Mouse (Mus musculus): ENCODE measurements at regions not wholly inside any gene's neighbourhood (a gene's known extent, or its start where the extent isn't known, plus 50 kb on each side); places are given as distances from the start of the nearest gene placed in this dataset.

GRCm38 (mm10) chr5:52309317-52310060 is 54.1 kb upstream of the Sod3 start:
- no peak for DNase-seq (ENCODE audit: low spot score)

DNA sequence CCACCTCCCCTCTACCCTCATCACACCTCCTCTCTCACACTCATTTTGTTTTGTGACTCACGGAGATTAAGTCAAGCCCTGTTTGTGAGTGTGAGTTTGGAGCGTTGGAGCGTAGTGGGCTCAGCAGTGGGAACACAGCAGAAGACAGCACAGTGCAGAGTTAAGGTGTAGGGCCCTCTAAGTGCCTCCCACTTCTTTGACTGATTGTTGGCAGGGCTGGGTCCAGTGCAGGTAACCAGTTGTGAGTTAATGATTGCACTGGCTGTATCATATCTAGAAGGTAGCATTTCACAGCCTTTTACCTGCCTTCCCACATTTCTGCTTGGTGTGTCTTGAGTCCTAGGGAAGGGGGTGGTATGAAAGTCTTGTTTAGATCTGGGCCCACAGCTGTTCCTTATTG is 67.3 kb upstream of the Sod3 start:
- H3K36me3 ChIP-seq (replicated peaks; ENCODE audit: control insufficient read depth, insufficient read depth, low read depth, low read length): no peaks in the 10 kb centered on the region
- ATAC-seq (replicated peaks; ENCODE audit: insufficient number of reproducible peaks, low FRiP score, low TSS enrichment, low read depth) (no peak; the same call in 1 of the 2 replicates), DNase-seq (ENCODE audit: low spot score) (no peak)
- no peaks in the 10 kb centered on the region for H3K27me3 ChIP-seq (ENCODE audit: control insufficient read depth, insufficient read depth, low read length)
- WGBS: 86% methylated on average over 3 of the region's 3 CpGs
- no peak overlapping the region for H3K4me3 ChIP-seq (ENCODE audit: low read depth, low read length)
- no peak overlapping the region for H3K27ac ChIP-seq (replicated peaks; ENCODE audit: low read depth, low read length)
- H3K9me3 ChIP-seq (replicated peaks; ENCODE audit: control insufficient read depth, low read length): no peaks in the 10 kb centered on the region
- no peak overlapping the region for H3K4me2 ChIP-seq (ENCODE audit: low read depth, low read length)
- no peaks in the 10 kb centered on the region for H3K4me1 ChIP-seq (ENCODE audit: control insufficient read depth, insufficient read depth, low read length)
- no peak overlapping the region for H3K9ac ChIP-seq (replicated peaks; ENCODE audit: low read length)

More at GRCm38 (mm10) chr5:52309317-52310060, 54.1 kb upstream of the Sod3 start:
- Histone ChIP-seq H3K4me1 (ENCODE audit: control insufficient read depth, insufficient read depth, low read length) (no peaks in the 10 kb centered on the region), H3K9me3 (replicated peaks; ENCODE audit: control insufficient read depth, low read length) (no peaks in the 10 kb centered on the region), H3K27me3 (ENCODE audit: control insufficient read depth, insufficient read depth, low read length) (no peaks in the 10 kb centered on the region), H3K27ac (replicated peaks; ENCODE audit: low read depth, low read length) (no peak overlapping the region), H3K9ac (replicated peaks; ENCODE audit: low read length) (no peak overlapping the region), H3K36me3 (replicated peaks; ENCODE audit: control insufficient read depth, insufficient read depth, low read depth, low read length) (no peaks in the 10 kb centered on the region), H3K4me3 (ENCODE audit: low read depth, low read length) (no peak overlapping the region), H3K4me2 (ENCODE audit: low read depth, low read length) (no peak overlapping the region)
- ATAC-seq (replicated peaks; ENCODE audit: insufficient number of reproducible peaks, low FRiP score, low TSS enrichment, low read depth): no peak
- 83% methylated on average over 11 of the region's 11 CpGs for WGBS

- Histone ChIP-seq H3K9ac (replicated peaks; ENCODE audit: low read length) (no peak overlapping the region), H3K9me3 (replicated peaks; ENCODE audit: control insufficient read depth, low read length) (no peaks in the 10 kb centered on the region), H3K4me2 (ENCODE audit: low read depth, low read length) (no peak overlapping the region), H3K27me3 (ENCODE audit: control insufficient read depth, insufficient read depth, low read length) (no peaks in the 10 kb centered on the region), H3K27ac (replicated peaks; ENCODE audit: low read depth, low read length) (no peak overlapping the region), H3K36me3 (replicated peaks; ENCODE audit: control insufficient read depth, insufficient read depth, low read depth, low read length) (no peaks in the 10 kb centered on the region), H3K4me1 (ENCODE audit: control insufficient read depth, insufficient read depth, low read length) (no peaks in the 10 kb centered on the region), H3K4me3 (ENCODE audit: low read depth, low read length) (no peak overlapping the region)
- no peak for DNase-seq (ENCODE audit: low spot score)
- 61% methylated on average over 8 of the region's 8 CpGs for WGBS
- no peak for ATAC-seq (replicated peaks; ENCODE audit: insufficient number of reproducible peaks, low FRiP score, low TSS enrichment, low read depth)
These were observed 69.1 kb upstream of the Sod3 start for GRCm38 (mm10) chr5:52294466-52294865.

GRCm38 (mm10) chr5:52288319-52288718 is 75.3 kb upstream of the Sod3 start:
- Histone ChIP-seq H3K9me3 (replicated peaks; ENCODE audit: control insufficient read depth, low read length) (no peaks in the 10 kb centered on the region), H3K9ac (replicated peaks; ENCODE audit: low read length) (no peak overlapping the region), H3K4me1 (ENCODE audit: control insufficient read depth, insufficient read depth, low read length) (no peaks in the 10 kb centered on the region), H3K27ac (replicated peaks; ENCODE audit: low read depth, low read length) (no peak overlapping the region), H3K27me3 (ENCODE audit: control insufficient read depth, insufficient read depth, low read length) (no peaks in the 10 kb centered on the region), H3K4me2 (ENCODE audit: low read depth, low read length) (no peak overlapping the region), H3K36me3 (replicated peaks; ENCODE audit: control insufficient read depth, insufficient read depth, low read depth, low read length) (no peaks in the 10 kb centered on the region), H3K4me3 (ENCODE audit: low read depth, low read length) (no peak overlapping the region)
- ATAC-seq (replicated peaks; ENCODE audit: insufficient number of reproducible peaks, low FRiP score, low TSS enrichment, low read depth) (no peak), DNase-seq (ENCODE audit: low spot score) (no peak)
- 97% methylated on average over 1 of the region's 1 CpGs for WGBS

- DNase-seq (ENCODE audit: low spot score) (no peak), ATAC-seq (replicated peaks; ENCODE audit: insufficient number of reproducible peaks, low FRiP score, low TSS enrichment, low read depth) (no peak)
- Histone ChIP-seq H3K4me1 (ENCODE audit: control insufficient read depth, insufficient read depth, low read length) (no peaks in the 10 kb centered on the region), H3K27ac (replicated peaks; ENCODE audit: low read depth, low read length) (no peak overlapping the region), H3K36me3 (replicated peaks; ENCODE audit: control insufficient read depth, insufficient read depth, low read depth, low read length) (no peaks in the 10 kb centered on the region), H3K4me3 (ENCODE audit: low read depth, low read length) (no peak overlapping the region), H3K4me2 (ENCODE audit: low read depth, low read length) (no peak overlapping the region), H3K9me3 (replicated peaks; ENCODE audit: control insufficient read depth, low read length) (no peaks in the 10 kb centered on the region), H3K27me3 (ENCODE audit: control insufficient read depth, insufficient read depth, low read length) (no peaks in the 10 kb centered on the region), H3K9ac (replicated peaks; ENCODE audit: low read length) (no peak overlapping the region)
- WGBS: 86% methylated on average over 2 of the region's 2 CpGs
These were observed 82.7 kb upstream of the Sod3 start for GRCm38 (mm10) chr5:52280871-52281270.

GRCm38 (mm10) chr5:52278111-52278510 is 85.5 kb upstream of the Sod3 start:
- no peaks in the 10 kb centered on the region for H3K4me1 ChIP-seq (ENCODE audit: control insufficient read depth, insufficient read depth, low read length)
- no peak overlapping the region for H3K27ac ChIP-seq (replicated peaks; ENCODE audit: low read depth, low read length)
- DNase-seq (ENCODE audit: low spot score) (no peak), ATAC-seq (replicated peaks; ENCODE audit: insufficient number of reproducible peaks, low FRiP score, low TSS enrichment, low read depth) (no peak)
- no peak overlapping the region for H3K4me2 ChIP-seq (ENCODE audit: low read depth, low read length)
- H3K4me3 ChIP-seq (ENCODE audit: low read depth, low read length): no peak overlapping the region
- 80% methylated on average over 5 of the region's 5 CpGs for WGBS
- no peaks in the 10 kb centered on the region for H3K36me3 ChIP-seq (replicated peaks; ENCODE audit: control insufficient read depth, insufficient read depth, low read depth, low read length)
- H3K9me3 ChIP-seq (replicated peaks; ENCODE audit: control insufficient read depth, low read length): no peaks in the 10 kb centered on the region
- no peaks in the 10 kb centered on the region for H3K27me3 ChIP-seq (ENCODE audit: control insufficient read depth, insufficient read depth, low read length)
- no peak overlapping the region for H3K9ac ChIP-seq (replicated peaks; ENCODE audit: low read length)

GRCm38 (mm10) chr5:52263214-52263613 is 72.9 kb upstream of the Dhx15 start:
- no peak overlapping the region for H3K4me3 ChIP-seq (ENCODE audit: low read depth, low read length)
- DNase-seq (ENCODE audit: low spot score) (no peak), ATAC-seq (replicated peaks; ENCODE audit: insufficient number of reproducible peaks, low FRiP score, low TSS enrichment, low read depth) (no peak)
- WGBS: 88% methylated on average over 11 of the region's 11 CpGs
- no peaks in the 10 kb centered on the region for H3K9me3 ChIP-seq (replicated peaks; ENCODE audit: control insufficient read depth, low read length)
- H3K27me3 ChIP-seq (ENCODE audit: control insufficient read depth, insufficient read depth, low read length): no peaks in the 10 kb centered on the region
- H3K36me3 ChIP-seq (replicated peaks; ENCODE audit: control insufficient read depth, insufficient read depth, low read depth, low read length): no peaks in the 10 kb centered on the region
- no peak overlapping the region for H3K9ac ChIP-seq (replicated peaks; ENCODE audit: low read length)
- no peak overlapping the region for H3K4me2 ChIP-seq (ENCODE audit: low read depth, low read length)
- H3K4me1 ChIP-seq (ENCODE audit: control insufficient read depth, insufficient read depth, low read length): no peaks in the 10 kb centered on the region
- no peak overlapping the region for H3K27ac ChIP-seq (replicated peaks; ENCODE audit: low read depth, low read length)

DNA sequence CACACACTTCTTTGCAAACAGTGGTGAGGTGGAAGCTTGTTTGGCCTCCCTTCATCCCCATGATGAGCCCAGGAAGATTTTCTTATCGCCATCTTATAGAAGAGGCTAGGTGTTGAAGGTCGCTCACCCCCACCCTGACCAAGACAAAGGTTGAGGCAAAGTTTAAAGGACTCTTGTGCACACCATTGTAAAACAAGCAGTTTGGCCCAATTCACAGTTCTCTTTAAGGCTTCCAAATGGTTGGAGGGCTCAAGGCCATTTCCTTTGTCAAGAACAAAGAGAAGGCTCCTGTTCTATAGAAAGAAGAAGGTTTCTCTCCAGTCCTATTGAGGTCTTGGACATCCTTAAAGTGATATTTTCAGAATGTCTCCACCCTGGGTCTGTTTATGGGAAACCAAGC is 67.8 kb upstream of the Dhx15 start:
- H3K27me3 ChIP-seq (ENCODE audit: control insufficient read depth, insufficient read depth, low read length): no peaks in the 10 kb centered on the region
- H3K4me3 ChIP-seq (ENCODE audit: low read depth, low read length): no peak overlapping the region
- DNase-seq (ENCODE audit: low spot score): no peak
- no peaks in the 10 kb centered on the region for H3K36me3 ChIP-seq (replicated peaks; ENCODE audit: control insufficient read depth, insufficient read depth, low read depth, low read length)
- no peak overlapping the region for H3K27ac ChIP-seq (replicated peaks; ENCODE audit: low read depth, low read length)
- H3K9me3 ChIP-seq (replicated peaks; ENCODE audit: control insufficient read depth, low read length): no peaks in the 10 kb centered on the region
- WGBS: 93% methylated on average over 2 of the region's 2 CpGs
- H3K4me1 ChIP-seq (ENCODE audit: control insufficient read depth, insufficient read depth, low read length): no peaks in the 10 kb centered on the region
- ATAC-seq (replicated peaks; ENCODE audit: insufficient number of reproducible peaks, low FRiP score, low TSS enrichment, low read depth): no peak
- H3K9ac ChIP-seq (replicated peaks; ENCODE audit: low read length): no peak overlapping the region
- H3K4me2 ChIP-seq (ENCODE audit: low read depth, low read length): no peak overlapping the region

All from embryonic facial prominence, embryonic 11.5 days (tissue).